Mouse (Mus musculus): Measurements from ENCODE around the gene Rnf114. TPM values are rescaled to one million over a fixed set of nuclear protein-coding genes. Genes with fewer than 3 reads are reported as not detected.

The Rnf114 gene
- polyA plus RNA-seq, 1 experiment from 2014 or later, result 62.2 TPM

- Histone ChIP-seq H3K27ac (ENCODE audit: low read depth, low read length) (no peak overlapping the region; the same call in 1 of the 2 replicates), H3K4me3 (ENCODE audit: low read depth, low read length) (no peak overlapping the region), H3K9ac (ENCODE audit: low read depth, low read length) (no peak overlapping the region), H3K27me3 (replicated peaks; ENCODE audit: control insufficient read depth, insufficient read depth, low read length) (no peaks in the 10 kb centered on the region), H3K9me3 (ENCODE audit: control insufficient read depth) (no peaks in the 10 kb centered on the region), H3K36me3 (ENCODE audit: control insufficient read depth, insufficient read depth) (peaks cover 74% of the 10 kb centered on the region), H3K4me1 (replicated peaks; ENCODE audit: control insufficient read depth, insufficient read depth, low read length) (no peaks in the 10 kb centered on the region), H3K4me2 (replicated peaks; ENCODE audit: low read depth) (no peak overlapping the region)
- ATAC-seq, result no peak
- no peak for TF ChIP-seq CTCF (IDR thresholded peaks at IDR 0.05; ENCODE audit: low read depth)
- WGBS, result 82% methylated on average over 3 of the region's 3 CpGs
Observed at GRCm38 (mm10) chr2:167470611-167471010, 21.8 kb upstream of the Rnf114 start.

- TF ChIP-seq CTCF (IDR thresholded peaks at IDR 0.05; ENCODE audit: low read depth), result no peak
- H3K9ac ChIP-seq (ENCODE audit: low read depth, low read length), result no peak overlapping the region
- H3K4me3 ChIP-seq (ENCODE audit: low read depth, low read length), result no peak overlapping the region
- H3K27ac ChIP-seq (ENCODE audit: low read depth, low read length), result no peak overlapping the region
- ATAC-seq, result 0 out of 2 replicates have a peak, but pooled peaks have one; percentile 41
- WGBS, result 65% methylated on average over 6 of the region's 6 CpGs
- H3K9me3 ChIP-seq (ENCODE audit: control insufficient read depth), result no peaks in the 10 kb centered on the region
- peaks cover 68% of the 10 kb centered on the region for H3K36me3 ChIP-seq (ENCODE audit: control insufficient read depth, insufficient read depth)
- no peak overlapping the region for H3K4me2 ChIP-seq (replicated peaks; ENCODE audit: low read depth)
- H3K4me1 ChIP-seq (replicated peaks; ENCODE audit: control insufficient read depth, insufficient read depth, low read length), result peaks cover 1% of the 10 kb centered on the region; the same call in 1 of the 2 replicates
- no peaks in the 10 kb centered on the region for H3K27me3 ChIP-seq (replicated peaks; ENCODE audit: control insufficient read depth, insufficient read depth, low read length)
Observed at GRCm38 (mm10) chr2:167471585-167471984, 20.9 kb upstream of the Rnf114 start.

- Histone ChIP-seq H3K36me3 (ENCODE audit: control insufficient read depth, insufficient read depth) (peaks cover 54% of the 10 kb centered on the region), H3K27ac (ENCODE audit: low read depth, low read length) (no peak overlapping the region), H3K9me3 (ENCODE audit: control insufficient read depth) (no peaks in the 10 kb centered on the region), H3K9ac (ENCODE audit: low read depth, low read length) (no peak overlapping the region), H3K4me3 (ENCODE audit: low read depth, low read length) (no peak overlapping the region), H3K27me3 (replicated peaks; ENCODE audit: control insufficient read depth, insufficient read depth, low read length) (no peaks in the 10 kb centered on the region), H3K4me1 (replicated peaks; ENCODE audit: control insufficient read depth, insufficient read depth, low read length) (peaks cover 4% of the 10 kb centered on the region), H3K4me2 (replicated peaks; ENCODE audit: low read depth) (no peak overlapping the region)
- no peak for TF ChIP-seq CTCF (IDR thresholded peaks at IDR 0.05; ENCODE audit: low read depth)
- WGBS, result 90% methylated on average over 6 of the region's 6 CpGs
- ATAC-seq, result no peak
Observed at GRCm38 (mm10) chr2:167474218-167474617, 18.2 kb upstream of the Rnf114 start.

GRCm38 (mm10) chr2:167475596-167475995, 16.8 kb upstream of the Rnf114 start:
- ATAC-seq, result no peak
- Histone ChIP-seq H3K36me3 (ENCODE audit: control insufficient read depth, insufficient read depth) (peaks cover 47% of the 10 kb centered on the region), H3K9ac (ENCODE audit: low read depth, low read length) (no peak overlapping the region), H3K27me3 (replicated peaks; ENCODE audit: control insufficient read depth, insufficient read depth, low read length) (no peaks in the 10 kb centered on the region), H3K4me1 (replicated peaks; ENCODE audit: control insufficient read depth, insufficient read depth, low read length) (peaks cover 4% of the 10 kb centered on the region), H3K4me2 (replicated peaks; ENCODE audit: low read depth) (no peak overlapping the region), H3K27ac (ENCODE audit: low read depth, low read length) (no peak overlapping the region; the same call in 1 of the 2 replicates), H3K9me3 (ENCODE audit: control insufficient read depth) (no peaks in the 10 kb centered on the region), H3K4me3 (ENCODE audit: low read depth, low read length) (no peak overlapping the region)
- WGBS, result 80% methylated on average over 5 of the region's 5 CpGs
- TF ChIP-seq CTCF (IDR thresholded peaks at IDR 0.05; ENCODE audit: low read depth), result no peak

GRCm38 (mm10) chr2:167476200-167476688, 16.2 kb upstream of the Rnf114 start:
- 0 out of 2 replicates have a peak, but pooled peaks have one; percentile 1 for ATAC-seq
- Histone ChIP-seq H3K36me3 (ENCODE audit: control insufficient read depth, insufficient read depth) (peaks cover 47% of the 10 kb centered on the region), H3K9ac (ENCODE audit: low read depth, low read length) (no peak overlapping the region), H3K4me2 (replicated peaks; ENCODE audit: low read depth) (no peak overlapping the region), H3K4me1 (replicated peaks; ENCODE audit: control insufficient read depth, insufficient read depth, low read length) (peaks cover 4% of the 10 kb centered on the region), H3K4me3 (ENCODE audit: low read depth, low read length) (no peak overlapping the region), H3K27me3 (replicated peaks; ENCODE audit: control insufficient read depth, insufficient read depth, low read length) (no peaks in the 10 kb centered on the region), H3K9me3 (ENCODE audit: control insufficient read depth) (no peaks in the 10 kb centered on the region), H3K27ac (ENCODE audit: low read depth, low read length) (peak overlapping the region; percentile 36)
- WGBS, result 29% methylated on average over 7 of the region's 7 CpGs
- TF ChIP-seq CTCF (IDR thresholded peaks at IDR 0.05; ENCODE audit: low read depth), result peak; percentile 66

- peaks cover 4% of the 10 kb centered on the region for H3K4me1 ChIP-seq (replicated peaks; ENCODE audit: control insufficient read depth, insufficient read depth, low read length)
- H3K27ac ChIP-seq (ENCODE audit: low read depth, low read length), result peak overlapping the region; percentile 36
- peaks cover 42% of the 10 kb centered on the region for H3K36me3 ChIP-seq (ENCODE audit: control insufficient read depth, insufficient read depth)
- H3K9ac ChIP-seq (ENCODE audit: low read depth, low read length), result no peak overlapping the region
- TF ChIP-seq CTCF (IDR thresholded peaks at IDR 0.05; ENCODE audit: low read depth), result no peak
- no peak for ATAC-seq
- H3K27me3 ChIP-seq (replicated peaks; ENCODE audit: control insufficient read depth, insufficient read depth, low read length), result no peaks in the 10 kb centered on the region
- no peak overlapping the region for H3K4me3 ChIP-seq (ENCODE audit: low read depth, low read length)
- 55% methylated on average over 4 of the region's 4 CpGs for WGBS
- no peaks in the 10 kb centered on the region for H3K9me3 ChIP-seq (ENCODE audit: control insufficient read depth)
- H3K4me2 ChIP-seq (replicated peaks; ENCODE audit: low read depth), result no peak overlapping the region
Observed at GRCm38 (mm10) chr2:167476762-167477161, 15.7 kb upstream of the Rnf114 start.
